Mouse (Mus musculus): ENCODE results near the gene Thsd1.

- TF ChIP-seq CTCF (conservative IDR thresholded peaks at IDR 0.05; ENCODE audit: insufficient read depth, insufficient read length, low read depth, low read length), result no peak
- TF ChIP-seq POLR2A (IDR thresholded peaks at IDR 0.05; ENCODE audit: low read depth, low read length), result no peak
Measured at GRCm38 (mm10) chr8:22282999-22283491, 55.9 kb downstream of the Thsd1 start, which contains the start of gene Tpte.

All from kidney, adult 2 months (tissue).